Mouse (Mus musculus): Measurements from ENCODE around the gene Ets2. TPM values are rescaled to one million over a fixed set of nuclear protein-coding genes. Genes with fewer than 3 reads are reported as not detected.

The Ets2 gene
- polyA plus RNA-seq, 1 experiment: 65.7 TPM

GRCm38 (mm10) chr16:95686901-95687300, 15.0 kb upstream of the Ets2 start:
- no peak overlapping the region for H3K27ac ChIP-seq (ENCODE audit: insufficient read depth, low read length)
- TF ChIP-seq POLR2A (IDR thresholded peaks at IDR 0.05; ENCODE audit: low read depth, low read length) (no peak), CTCF (IDR thresholded peaks at IDR 0.05; ENCODE audit: borderline replicate concordance, insufficient read depth, low read length) (no peak)
- H3K4me3 ChIP-seq (ENCODE audit: insufficient read depth, low read length): no peak overlapping the region
- no peaks in the 10 kb centered on the region for H3K4me1 ChIP-seq (ENCODE audit: control insufficient read depth, insufficient read depth, low read length)

GRCm38 (mm10) chr16:95688010-95688409, 13.9 kb upstream of the Ets2 start:
- no peak overlapping the region for H3K4me3 ChIP-seq (ENCODE audit: insufficient read depth, low read length)
- TF ChIP-seq POLR2A (IDR thresholded peaks at IDR 0.05; ENCODE audit: low read depth, low read length) (no peak), CTCF (IDR thresholded peaks at IDR 0.05; ENCODE audit: borderline replicate concordance, insufficient read depth, low read length) (no peak)
- no peak overlapping the region for H3K27ac ChIP-seq (ENCODE audit: insufficient read depth, low read length)
- no peaks in the 10 kb centered on the region for H3K4me1 ChIP-seq (ENCODE audit: control insufficient read depth, insufficient read depth, low read length)

DNA sequence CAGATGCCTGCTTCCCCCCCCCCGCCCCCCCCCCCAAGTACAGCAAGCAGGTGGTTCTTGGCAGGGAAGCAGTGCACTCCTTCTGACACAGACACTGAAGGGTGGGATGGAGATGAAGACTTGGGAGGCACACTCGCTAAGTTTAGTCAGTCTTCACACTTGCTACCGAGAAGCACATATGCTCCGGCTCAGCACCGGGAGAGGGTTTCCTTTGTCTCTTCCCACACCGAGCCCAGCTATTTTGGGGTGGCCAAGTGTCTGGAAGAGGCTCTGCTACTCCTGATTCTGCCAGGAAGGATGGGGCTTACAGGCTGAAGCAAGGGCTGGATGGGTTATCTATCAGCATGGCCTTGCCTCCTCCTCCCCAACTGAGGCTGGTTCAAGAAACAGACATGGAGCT, 5.3 kb upstream of the Ets2 start:
- Histone ChIP-seq H3K27ac (ENCODE audit: insufficient read depth, low read length) (no peak overlapping the region), H3K4me3 (ENCODE audit: insufficient read depth, low read length) (no peak overlapping the region), H3K4me1 (ENCODE audit: control insufficient read depth, insufficient read depth, low read length) (no peaks in the 10 kb centered on the region)
- TF ChIP-seq CTCF (IDR thresholded peaks at IDR 0.05; ENCODE audit: borderline replicate concordance, insufficient read depth, low read length) (no peak), POLR2A (IDR thresholded peaks at IDR 0.05; ENCODE audit: low read depth, low read length) (no peak)

DNA sequence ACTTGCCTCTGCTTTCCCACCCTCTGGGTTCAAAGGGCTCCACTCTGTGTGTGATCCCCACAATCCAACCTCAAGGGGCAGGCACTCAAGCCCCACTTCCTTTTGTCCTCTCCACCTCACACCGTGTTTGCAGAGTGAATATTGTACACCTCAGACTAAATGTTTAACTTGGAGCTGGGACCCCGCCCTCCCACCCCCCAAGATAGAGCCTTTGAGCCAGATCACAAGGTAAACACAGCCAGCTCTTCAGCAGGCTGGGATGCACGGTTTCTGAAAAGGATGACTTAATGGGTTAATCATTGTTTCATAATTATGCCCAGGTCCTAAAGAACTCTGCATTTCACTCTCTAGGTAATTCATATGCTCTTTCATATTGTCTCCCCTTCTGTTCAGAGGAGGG, 2.2 kb upstream of the Ets2 start:
- TF ChIP-seq CTCF (IDR thresholded peaks at IDR 0.05; ENCODE audit: borderline replicate concordance, insufficient read depth, low read length) (no peak), POLR2A (IDR thresholded peaks at IDR 0.05; ENCODE audit: low read depth, low read length) (no peak)
- no peak overlapping the region for H3K4me3 ChIP-seq (ENCODE audit: insufficient read depth, low read length)
- no peak overlapping the region for H3K27ac ChIP-seq (ENCODE audit: insufficient read depth, low read length)
- no peaks in the 10 kb centered on the region; the same call in 1 of the 2 replicates for H3K4me1 ChIP-seq (ENCODE audit: control insufficient read depth, insufficient read depth, low read length)

- Histone ChIP-seq H3K4me3 (ENCODE audit: insufficient read depth, low read length) (no peak overlapping the region), H3K27ac (ENCODE audit: insufficient read depth, low read length) (no peak overlapping the region), H3K4me1 (ENCODE audit: control insufficient read depth, insufficient read depth, low read length) (no peaks in the 10 kb centered on the region; the same call in 1 of the 2 replicates)
- TF ChIP-seq POLR2A (IDR thresholded peaks at IDR 0.05; ENCODE audit: low read depth, low read length) (no peak), CTCF (IDR thresholded peaks at IDR 0.05; ENCODE audit: borderline replicate concordance, insufficient read depth, low read length) (no peak)
Measured at GRCm38 (mm10) chr16:95700224-95700623, 1.7 kb upstream of the Ets2 start.

GRCm38 (mm10) chr16:95702562-95703545, 979 bp downstream of the Ets2 start:
- 0 out of 2 replicates have a peak, but pooled peaks have one; percentile 19 for TF ChIP-seq POLR2A (IDR thresholded peaks at IDR 0.05; ENCODE audit: low read depth, low read length)
- no peak for TF ChIP-seq CTCF (IDR thresholded peaks at IDR 0.05; ENCODE audit: borderline replicate concordance, insufficient read depth, low read length)
- Histone ChIP-seq H3K4me3 (ENCODE audit: insufficient read depth, low read length) (peak overlapping the region; percentile 50), H3K27ac (ENCODE audit: insufficient read depth, low read length) (peak overlapping the region; percentile 44), H3K4me1 (ENCODE audit: control insufficient read depth, insufficient read depth, low read length) (no peaks in the 10 kb centered on the region; the same call in 1 of the 2 replicates)

DNA sequence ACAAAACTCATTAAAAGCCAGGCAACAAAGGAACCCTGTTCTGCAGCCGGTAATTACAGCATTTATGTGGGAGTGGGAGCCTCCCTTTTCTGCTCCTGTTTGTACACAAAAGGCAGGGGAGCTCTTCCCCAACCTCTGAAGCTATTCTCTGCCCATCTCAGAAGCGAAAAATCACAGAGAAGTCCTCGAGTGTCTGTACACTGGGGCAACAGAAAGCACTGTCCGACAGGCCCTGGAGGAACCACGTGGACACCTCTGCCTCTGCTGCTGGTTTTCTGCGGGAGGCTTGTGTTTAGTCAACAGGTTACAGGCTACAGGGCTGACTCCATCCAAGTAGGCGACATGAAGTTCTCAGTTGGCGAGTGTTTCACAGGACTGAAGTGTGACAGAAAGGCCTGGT, 2.1 kb downstream of the Ets2 start:
- H3K4me3 ChIP-seq (ENCODE audit: insufficient read depth, low read length): peak overlapping the region; percentile 27
- no peak for TF ChIP-seq CTCF (IDR thresholded peaks at IDR 0.05; ENCODE audit: borderline replicate concordance, insufficient read depth, low read length)
- TF ChIP-seq POLR2A (IDR thresholded peaks at IDR 0.05; ENCODE audit: low read depth, low read length): no peak; the same call in 1 of the 2 replicates
- no peaks in the 10 kb centered on the region; the same call in 1 of the 2 replicates for H3K4me1 ChIP-seq (ENCODE audit: control insufficient read depth, insufficient read depth, low read length)
- H3K27ac ChIP-seq (ENCODE audit: insufficient read depth, low read length): no peak overlapping the region

GRCm38 (mm10) chr16:95704662-95705330, 2.9 kb downstream of the Ets2 start:
- no peak for TF ChIP-seq POLR2A (IDR thresholded peaks at IDR 0.05; ENCODE audit: low read depth, low read length)
- no peak for TF ChIP-seq CTCF (IDR thresholded peaks at IDR 0.05; ENCODE audit: borderline replicate concordance, insufficient read depth, low read length)
- Histone ChIP-seq H3K27ac (ENCODE audit: insufficient read depth, low read length) (no peak overlapping the region), H3K4me3 (ENCODE audit: insufficient read depth, low read length) (no peak overlapping the region), H3K4me1 (ENCODE audit: control insufficient read depth, insufficient read depth, low read length) (no peaks in the 10 kb centered on the region; the same call in 1 of the 2 replicates)

- Histone ChIP-seq H3K4me1 (ENCODE audit: control insufficient read depth, insufficient read depth, low read length) (no peaks in the 10 kb centered on the region; the same call in 1 of the 2 replicates), H3K27ac (ENCODE audit: insufficient read depth, low read length) (no peak overlapping the region), H3K4me3 (ENCODE audit: insufficient read depth, low read length) (no peak overlapping the region)
- TF ChIP-seq POLR2A (IDR thresholded peaks at IDR 0.05; ENCODE audit: low read depth, low read length) (no peak), CTCF (IDR thresholded peaks at IDR 0.05; ENCODE audit: borderline replicate concordance, insufficient read depth, low read length) (no peak)
Measured at GRCm38 (mm10) chr16:95705771-95706170, 3.9 kb downstream of the Ets2 start.
